29 mouse cellular contexts compared by ENCODE assay signal in the genomic region with DNA sequence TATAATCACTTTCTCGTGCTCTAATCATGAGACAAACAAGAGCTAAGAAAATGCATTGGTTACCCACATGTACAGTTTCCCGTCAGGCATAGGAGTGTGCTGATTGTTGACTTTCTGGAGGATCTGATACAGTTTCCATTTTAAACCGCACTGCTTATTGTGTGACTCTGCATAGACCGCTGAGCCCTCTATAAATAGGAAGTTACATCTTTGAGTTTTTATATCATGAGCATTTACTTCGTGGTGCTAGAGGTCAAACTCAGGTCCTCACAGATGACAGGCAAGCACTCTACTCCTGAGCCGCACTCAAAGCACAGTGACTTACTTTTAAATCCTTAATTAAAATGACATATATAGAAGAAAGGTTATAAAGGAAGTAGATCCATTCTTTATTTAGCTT. TPM values are rescaled to one million over a fixed set of nuclear protein-coding genes. Genes with fewer than 3 reads are reported as not detected.
"Had no signal": no experiment of that assay in that cellular context is flagged by ENCODE, and none has a peak within 500 bp of the region (broad histone marks: within the 10 kb centered on the region; RNA-seq: fewer than 3 reads in every experiment).

No protein-coding gene starts in this region.

- H3K9me3 ChIP-seq: limb, embryonic 12.5 days; limb, embryonic 15.5 days; midbrain, embryonic 12.5 days; midbrain, embryonic 15.5 days; neural tube, embryonic 12.5 days; neural tube, embryonic 15.5 days had no signal

- H3K27ac ChIP-seq: limb, embryonic 12.5 days; limb, embryonic 15.5 days; liver, embryonic 14.5 days; macrophage; midbrain, embryonic 12.5 days; midbrain, embryonic 15.5 days; neural tube, embryonic 12.5 days; neural tube, embryonic 15.5 days had no signal

- H3K27me3 ChIP-seq: limb, embryonic 12.5 days; limb, embryonic 15.5 days; midbrain, embryonic 12.5 days; midbrain, embryonic 15.5 days; neural tube, embryonic 12.5 days; neural tube, embryonic 15.5 days had no signal

- H3K9ac ChIP-seq: limb, embryonic 12.5 days; limb, embryonic 15.5 days; liver, embryonic 14.5 days; liver, postnatal 0 days; lung, embryonic 14.5 days; midbrain, embryonic 12.5 days; midbrain, embryonic 15.5 days; neural tube, embryonic 12.5 days; neural tube, embryonic 15.5 days had no signal

- ATAC-seq: liver, postnatal 0 days; lung, postnatal 0 days; midbrain, embryonic 15.5 days had no signal

- H3K4me2 ChIP-seq: limb, embryonic 12.5 days; limb, embryonic 15.5 days; liver, embryonic 11.5 days; lung, embryonic 14.5 days; midbrain, embryonic 12.5 days; midbrain, embryonic 15.5 days; neural tube, embryonic 12.5 days; neural tube, embryonic 15.5 days had no signal

- DNase-seq: kidney, postnatal 10 days; kidney, postnatal 36 days; left cerebral cortex, postnatal 4 days; liver, postnatal 0 days; lung, embryonic 14.5 days; retina, postnatal 1 day; right cerebral cortex, postnatal 25 days; thymus, adult 18-20 months; thymus, postnatal 36 days had no signal

- H3K4me3 ChIP-seq: limb, embryonic 12.5 days; limb, embryonic 15.5 days; midbrain, embryonic 12.5 days; midbrain, embryonic 15.5 days; neural tube, embryonic 12.5 days; neural tube, embryonic 15.5 days had no signal

- H3K4me1 ChIP-seq: midbrain, embryonic 12.5 days; neural tube, embryonic 12.5 days had no signal

RNA-seq across cellular contexts. Expression of gene Opn1sw, which starts 28.1 kb away (rescaled TPM):
- total RNA-seq: layer of hippocampus, adult 18-20 months; megakaryocyte, adult 5-6 weeks had no signal
- polyA plus RNA-seq: macrophage; spleen, adult 2 months; testis, adult 2 months had no signal

RNA-seq across cellular contexts. Expression of gene Ccdc136, which starts 35.9 kb away (rescaled TPM):
- polyA plus RNA-seq: macrophage had no signal

RNA-seq across cellular contexts. Expression of gene Fam71f1, which starts 41.3 kb away (rescaled TPM):
- total RNA-seq: layer of hippocampus, adult 18-20 months; layer of hippocampus, postnatal 14 days; left cerebral cortex, adult 8-10 months; left cerebral cortex, postnatal 14 days; left cerebral cortex, postnatal 4 days; megakaryocyte, adult 5-6 weeks had no signal
- polyA plus RNA-seq: limb, embryonic 12.5 days; limb, embryonic 15.5 days; liver, embryonic 14.5 days; liver, postnatal 0 days; lung, embryonic 14.5 days; lung, postnatal 0 days; macrophage; midbrain, embryonic 12.5 days; midbrain, embryonic 15.5 days; neural tube, embryonic 12.5 days; neural tube, embryonic 15.5 days; small intestine, adult 2 months; spleen, adult 2 months; stomach, embryonic 16.5 days; urinary bladder, adult 2 months had no signal
